Mouse (Mus musculus) WW6 (cell line): ENCODE measurements around the gene Rasgrp2.

Experiments
- DNase-seq: peaks from one replicate; pipeline ENCODE4 v3.0.0-alpha.2; 2013; ENCODE audit warnings: low read depth, low spot score

Rasgrp2 gene

DNA sequence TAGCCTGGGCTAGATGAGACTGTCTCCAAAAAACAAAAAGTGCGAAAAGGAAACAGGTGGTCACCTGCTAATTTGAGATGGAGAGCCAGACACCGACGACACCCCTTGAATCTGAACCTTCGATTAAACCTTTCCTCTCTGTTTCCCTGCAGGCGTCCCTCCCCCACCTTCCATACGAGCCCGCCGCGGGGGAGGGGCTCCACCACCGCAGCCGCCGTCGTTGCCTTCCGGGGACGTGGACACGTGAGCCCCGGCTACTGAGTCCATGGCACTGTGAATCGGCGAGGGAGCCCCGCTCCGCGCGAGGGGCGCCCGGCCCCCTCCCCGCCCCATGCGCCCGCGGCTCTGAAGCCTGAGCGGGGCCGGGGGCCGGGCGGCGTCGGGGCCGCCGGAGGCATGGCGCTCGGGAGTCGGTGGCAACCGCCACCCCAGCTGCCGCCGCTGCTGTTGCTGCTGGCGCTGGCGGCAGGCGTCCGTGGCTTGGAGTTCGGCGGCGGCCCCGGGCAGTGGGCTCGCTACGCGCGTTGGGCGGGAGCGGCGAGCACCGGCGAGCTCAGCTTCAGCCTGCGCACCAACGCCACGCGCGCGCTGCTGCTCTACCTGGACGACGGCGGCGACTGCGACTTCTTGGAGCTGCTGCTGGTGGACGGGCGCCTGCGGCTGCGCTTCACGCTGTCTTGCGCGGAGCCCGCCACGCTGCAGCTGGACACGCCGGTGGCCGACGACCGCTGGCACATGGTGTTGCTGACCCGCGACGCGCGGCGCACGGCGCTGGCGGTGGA lies 28.7 kb downstream of the Rasgrp2 start:
- DNase-seq: no peak

DNA sequence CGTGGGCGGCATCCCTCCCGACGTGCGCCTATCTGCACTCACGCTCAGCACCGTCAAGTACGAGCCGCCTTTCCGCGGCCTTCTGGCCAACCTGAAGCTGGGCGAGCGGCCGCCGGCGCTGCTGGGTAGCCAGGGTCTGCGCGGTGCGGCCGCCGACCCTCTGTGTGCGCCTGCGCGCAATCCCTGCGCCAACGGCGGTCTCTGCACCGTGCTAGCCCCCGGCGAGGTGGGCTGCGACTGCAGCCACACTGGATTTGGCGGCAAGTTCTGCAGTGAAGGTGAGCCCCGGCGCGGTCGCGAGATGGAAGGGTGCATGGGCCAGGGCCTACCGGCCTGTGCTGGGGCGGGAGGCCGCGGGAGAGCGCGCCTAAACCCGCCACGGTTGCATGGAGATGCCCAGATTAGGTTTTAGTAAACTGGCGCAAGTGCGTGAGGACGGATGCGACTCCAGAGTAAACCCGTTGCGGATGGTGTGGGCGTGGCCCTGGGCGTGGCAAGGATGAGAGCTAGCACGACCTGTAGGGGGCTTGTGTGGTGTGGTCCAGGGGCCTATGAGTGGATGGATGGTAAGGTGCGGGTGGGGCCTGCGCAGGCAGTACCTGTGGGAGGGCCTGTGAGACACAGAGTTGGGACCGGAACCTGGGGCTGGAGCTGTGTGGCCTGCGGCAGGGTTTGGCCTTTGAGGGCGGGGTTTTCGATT lies 29.5 kb downstream of the Rasgrp2 start:
- DNase-seq: peak; percentile 87

DNA sequence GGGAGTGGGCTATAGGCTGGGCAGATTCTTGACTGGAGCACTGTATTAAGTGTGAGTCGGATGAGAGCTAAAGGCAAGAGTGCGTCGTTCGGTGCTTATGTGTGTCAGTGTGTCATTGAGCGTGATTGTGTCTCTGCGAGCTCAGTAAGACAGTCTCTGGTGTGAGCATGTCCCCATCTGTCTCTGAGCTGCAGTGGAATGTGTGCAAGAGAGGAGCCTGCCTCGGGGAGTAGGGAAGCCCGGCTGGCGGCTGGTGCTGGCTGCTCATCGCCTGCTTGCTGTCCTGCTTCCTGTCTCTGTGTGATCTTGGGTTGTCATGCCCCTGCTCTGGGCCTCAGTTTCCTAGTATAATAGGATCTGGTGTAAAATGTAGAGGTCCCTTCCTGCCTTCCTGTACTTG lies 43.9 kb downstream of the Rasgrp2 start:
- no peak for DNase-seq

DNA sequence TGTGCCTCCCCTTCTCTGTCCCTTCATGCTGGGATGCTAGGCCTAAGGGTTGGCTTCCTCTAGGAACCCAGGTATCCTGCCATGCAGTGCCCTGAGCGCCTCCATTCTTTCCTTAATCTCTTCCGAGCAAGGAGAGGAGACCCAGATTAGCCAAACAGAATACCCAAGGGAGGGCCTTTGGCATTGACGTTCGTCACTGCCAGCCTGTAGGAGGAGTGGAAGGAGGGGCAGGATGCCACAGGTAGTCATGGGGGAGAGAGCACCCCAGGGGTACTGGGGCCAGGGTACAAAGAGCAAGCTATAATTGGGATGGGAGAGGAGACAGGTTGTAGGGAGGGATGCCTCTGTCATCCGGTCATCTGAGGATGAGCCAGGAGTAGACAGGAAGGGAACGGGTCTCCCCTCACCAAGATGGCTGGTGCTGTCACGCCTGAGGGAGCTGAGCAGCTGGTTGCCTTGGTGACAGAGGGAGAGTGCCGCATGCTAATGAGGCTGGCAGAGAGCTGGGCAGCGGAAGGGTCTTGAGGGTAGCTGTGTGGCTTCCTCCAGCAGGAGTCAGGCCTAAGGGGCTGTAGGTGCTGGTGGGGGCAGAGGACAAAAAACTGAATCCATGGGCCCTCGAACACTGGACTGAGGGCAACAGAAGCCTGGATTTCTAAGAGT lies 46.8 kb downstream of the Rasgrp2 start:
- DNase-seq: no peak

DNA sequence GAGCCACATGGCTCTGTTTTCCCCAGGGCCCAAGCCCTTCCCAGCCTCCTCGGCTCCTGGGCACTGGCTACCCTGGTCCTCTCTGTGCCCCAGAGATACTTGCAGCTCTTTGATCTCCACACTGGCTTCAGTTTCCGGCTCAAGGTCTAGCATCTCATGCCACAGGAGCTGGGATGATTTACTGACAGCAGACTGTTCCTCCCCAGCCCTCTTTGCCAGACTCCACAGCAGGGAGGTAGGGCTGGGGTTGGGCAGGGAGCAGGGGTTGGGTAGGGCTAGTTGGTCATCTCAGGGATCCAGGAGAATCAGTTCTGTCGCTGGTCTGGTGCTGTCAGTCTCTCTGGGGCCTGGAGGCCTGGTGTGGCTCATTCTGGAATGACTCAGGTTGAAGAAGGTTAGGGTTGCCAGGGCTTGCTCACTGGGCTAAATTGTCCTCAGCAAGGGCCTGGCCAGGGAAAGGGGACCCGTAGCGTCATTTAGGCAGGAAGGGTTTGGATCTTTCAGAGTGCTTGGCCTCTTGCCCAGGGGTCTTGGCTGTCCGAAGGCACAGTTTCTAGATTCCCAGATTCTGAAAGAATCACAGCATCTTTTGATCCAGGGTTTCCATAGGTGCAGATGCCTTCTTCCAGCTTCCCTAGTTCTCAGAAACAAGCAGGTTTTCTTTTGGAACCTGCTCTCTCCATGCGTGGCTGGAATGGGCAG lies 47.7 kb downstream of the Rasgrp2 start:
- DNase-seq: no peak

DNA sequence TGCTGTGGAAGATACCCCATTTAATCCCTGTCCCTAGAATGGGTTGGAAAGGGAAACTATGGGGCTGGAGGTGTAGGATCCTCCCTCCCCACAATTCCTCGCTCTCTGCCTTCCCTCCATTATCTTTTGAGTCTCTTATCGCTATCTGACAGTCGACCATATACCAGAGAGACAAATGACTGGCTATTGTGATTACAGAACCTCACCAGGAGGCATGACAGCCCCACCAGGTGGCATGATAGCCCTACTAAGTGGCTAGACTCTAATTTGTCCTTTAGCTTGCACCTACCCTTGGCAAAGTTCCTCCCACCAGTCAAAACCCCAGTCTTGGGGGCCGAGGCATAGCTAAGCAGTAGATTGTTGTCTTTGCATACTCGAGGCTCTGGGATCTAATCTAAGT lies 49.6 kb downstream of the Rasgrp2 start:
- no peak for DNase-seq

DNA sequence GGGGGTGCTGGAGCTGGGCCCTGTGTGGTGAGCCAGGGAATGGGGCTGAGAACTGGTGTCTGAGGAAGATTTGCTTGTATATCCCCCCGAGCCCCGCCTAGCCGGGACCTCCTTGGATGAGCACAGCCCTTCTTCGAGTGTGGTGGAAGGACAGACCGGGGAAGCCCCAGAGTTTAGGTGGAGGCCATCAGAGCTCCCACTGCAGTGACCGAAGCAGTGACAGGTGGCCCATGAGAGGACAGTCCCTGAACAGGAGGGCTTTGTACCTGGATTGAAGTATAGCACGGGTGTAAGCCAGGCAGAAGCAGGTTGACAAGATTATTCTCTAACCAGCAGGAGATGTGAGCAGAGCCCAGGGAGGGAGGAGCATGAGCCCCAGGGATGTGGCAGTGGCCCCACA lies 50.7 kb downstream of the Rasgrp2 start:
- no peak for DNase-seq

DNA sequence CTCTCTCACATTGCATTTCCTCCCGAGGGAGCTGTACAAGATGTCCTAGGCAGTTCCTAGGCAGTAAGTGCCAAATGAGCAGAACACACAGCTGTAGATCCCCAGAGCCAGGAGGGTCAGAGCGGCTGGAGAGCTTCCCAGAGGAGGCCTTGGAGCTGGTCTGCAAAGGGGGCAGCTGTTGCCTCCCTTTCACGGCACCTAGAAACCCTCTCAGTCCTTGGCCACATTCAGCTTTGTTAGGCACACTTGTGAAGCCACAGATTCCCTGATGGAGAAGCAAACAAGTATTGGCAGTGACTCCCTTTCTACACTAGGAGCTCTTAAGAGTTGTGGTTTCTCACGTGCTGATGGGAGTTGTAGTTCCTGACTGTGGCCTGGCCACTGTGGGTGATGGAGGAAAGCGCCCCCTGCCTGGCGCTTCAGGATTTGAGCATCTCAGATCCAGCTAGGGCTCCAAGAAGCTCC lies 52.9 kb downstream of the Rasgrp2 start:
- peak; percentile 76 for DNase-seq

DNA sequence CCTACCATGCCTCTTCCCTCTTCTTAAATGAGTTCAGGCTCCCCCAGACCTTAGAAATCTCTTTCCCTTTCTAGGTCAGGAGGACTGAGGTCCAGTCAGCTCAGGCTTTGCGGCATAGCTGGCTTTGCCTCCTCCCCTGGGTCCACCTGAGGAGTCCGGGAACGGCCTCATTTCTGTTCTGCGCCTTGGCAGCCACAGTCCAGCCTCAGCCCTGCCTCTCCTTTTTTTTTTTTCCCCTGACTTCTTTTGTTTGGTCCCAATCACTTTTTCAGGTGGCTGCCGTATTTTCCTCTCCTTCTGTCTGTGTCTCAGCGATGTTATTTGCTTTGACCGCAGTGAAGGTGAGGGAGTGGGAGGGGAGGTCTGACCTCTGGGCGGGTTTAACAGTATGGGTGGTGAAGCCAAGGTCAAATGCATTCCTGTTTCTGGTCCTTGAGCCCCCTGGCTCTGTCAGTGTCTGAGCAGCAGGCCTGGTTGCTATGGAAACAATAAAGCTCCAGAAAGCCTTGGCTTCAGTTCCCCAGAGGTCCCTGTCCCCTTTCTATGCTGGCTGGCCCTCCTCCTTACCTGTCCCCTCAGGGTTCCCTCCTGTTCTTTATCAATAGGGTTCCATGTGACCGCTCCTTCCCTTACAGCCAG lies 53.7 kb downstream of the Rasgrp2 start:
- DNase-seq: no peak

DNA sequence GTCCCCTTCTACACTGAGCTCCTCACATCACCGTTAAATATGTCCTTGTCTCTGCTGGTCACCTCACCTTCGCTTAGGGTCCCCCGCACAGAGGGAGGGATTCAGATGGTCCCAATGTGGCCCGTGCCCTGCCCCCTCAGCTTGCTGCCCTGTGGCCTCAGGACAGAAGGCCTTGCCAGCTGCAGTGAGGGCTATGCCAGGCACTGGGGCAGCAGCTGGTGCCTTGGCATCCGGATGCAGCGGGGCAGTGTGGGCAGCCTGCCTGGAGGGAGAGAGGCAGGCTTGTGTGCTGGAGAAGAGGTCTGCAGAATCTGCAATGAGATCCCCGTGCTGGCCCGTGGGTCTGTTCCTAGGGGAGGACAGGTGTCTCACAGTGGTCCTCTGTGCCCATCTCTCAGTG lies 54.2 kb downstream of the Rasgrp2 start:
- no peak for DNase-seq

DNA sequence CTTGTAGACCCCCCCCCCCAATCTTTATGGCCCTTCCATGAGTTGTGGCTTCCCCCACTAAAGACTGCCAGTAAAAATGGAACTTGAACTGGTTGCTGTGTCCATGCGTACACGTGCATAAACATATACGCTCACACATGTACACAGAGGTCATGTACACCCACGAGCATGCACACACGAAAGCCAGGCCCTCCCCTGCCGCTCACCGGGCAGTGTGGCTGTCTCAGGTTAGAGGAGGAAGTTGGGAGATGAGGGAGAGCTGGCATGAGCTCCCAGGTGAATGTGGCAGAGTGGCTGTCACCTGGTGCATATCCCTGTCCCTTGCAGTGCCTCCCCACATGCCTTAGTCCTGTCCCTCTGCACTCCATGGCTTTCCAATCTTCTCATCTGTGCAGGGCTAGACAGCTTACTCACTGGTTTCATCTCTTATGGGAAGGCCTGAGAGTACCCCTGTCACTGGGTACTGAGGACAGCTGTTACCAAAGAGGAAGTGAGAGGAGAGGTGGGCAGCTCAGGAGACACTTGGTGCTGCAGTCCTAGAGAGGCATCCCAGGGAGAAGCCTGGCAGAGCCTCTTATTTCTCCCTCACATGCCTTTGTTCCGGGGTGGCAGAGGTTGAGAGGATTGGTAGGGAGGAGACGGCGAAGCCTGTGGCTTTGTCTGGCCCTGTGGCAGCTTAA lies 55.0 kb downstream of the Rasgrp2 start:
- DNase-seq: no peak

DNA sequence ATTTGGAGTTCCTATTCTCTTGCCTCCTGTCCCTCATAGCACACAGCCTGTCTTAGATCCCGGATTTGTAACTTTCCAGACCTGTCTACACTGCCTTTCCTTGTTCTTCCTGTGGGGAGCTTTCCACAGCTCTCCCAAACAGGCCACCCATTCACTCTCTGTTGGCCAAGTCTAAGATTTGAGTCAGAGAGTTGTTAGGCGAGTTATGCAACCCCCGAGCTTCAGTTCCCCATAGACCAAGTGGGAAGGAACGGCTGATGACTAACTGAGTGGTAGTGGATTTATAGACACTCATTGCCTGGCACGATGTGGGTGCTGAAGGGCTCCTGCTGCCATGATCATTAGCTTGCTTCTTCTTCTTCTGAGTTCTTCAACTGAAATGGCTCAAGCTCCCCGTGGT lies 60.4 kb downstream of the Rasgrp2 start:
- DNase-seq: no peak

DNA sequence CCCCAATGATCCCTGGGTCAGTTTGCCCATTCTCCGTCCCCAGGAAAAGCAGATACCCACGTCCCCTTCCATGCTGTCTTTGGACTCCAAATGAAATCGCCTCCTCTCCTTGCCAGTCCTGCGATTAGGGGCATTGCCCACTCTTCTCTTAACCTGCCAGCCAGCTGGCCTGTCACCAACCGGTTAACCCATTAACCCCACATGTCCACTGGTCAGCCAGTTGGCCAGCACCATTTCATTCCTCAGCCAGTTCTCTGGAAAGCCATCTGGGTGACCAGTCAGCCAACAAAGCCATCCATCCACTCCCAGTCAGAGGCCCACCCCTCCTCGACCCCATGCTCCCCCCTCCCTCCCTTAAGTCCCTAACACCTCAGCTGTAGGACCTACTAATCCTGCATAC lies 63.7 kb downstream of the Rasgrp2 start:
- no peak for DNase-seq

DNA sequence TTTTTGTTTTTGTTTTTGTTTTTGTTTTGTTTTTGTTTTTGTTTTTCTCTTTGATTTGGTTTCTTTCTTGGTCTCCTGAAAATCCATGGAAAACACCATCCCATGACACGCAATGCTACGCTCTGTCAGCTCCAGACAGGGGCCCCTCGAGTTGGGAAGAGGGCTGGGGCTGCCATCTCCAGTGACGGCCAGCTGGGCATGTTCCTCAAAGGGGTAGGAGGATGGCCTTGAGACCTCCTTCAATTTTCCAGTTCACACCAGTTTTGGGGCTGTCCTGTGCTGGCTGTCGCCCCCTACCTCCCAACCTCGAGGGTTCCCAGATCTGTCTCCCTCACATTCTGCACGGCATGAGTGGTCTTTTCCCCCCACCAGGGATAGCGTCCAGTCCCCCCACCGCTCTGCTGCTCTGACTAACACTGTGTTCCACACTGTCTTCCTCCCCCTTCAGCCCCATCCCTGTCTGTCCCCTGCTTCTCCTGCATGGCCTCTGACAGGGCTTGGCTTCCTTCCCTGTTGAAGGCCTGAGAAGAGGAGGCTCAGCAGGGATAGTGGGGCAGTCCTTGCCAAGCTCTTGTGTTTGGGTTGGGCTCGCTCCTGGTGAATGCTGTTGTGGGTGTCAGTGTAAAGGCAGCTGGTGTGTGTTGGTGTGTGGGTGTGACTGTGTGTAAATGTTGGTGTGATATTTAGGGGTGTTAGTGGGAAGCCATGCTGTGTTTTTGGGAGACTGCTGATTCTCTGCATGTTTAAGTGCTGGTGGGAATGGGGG lies 65.3 kb downstream of the Rasgrp2 start:
- DNase-seq: no peak
